Mouse (Mus musculus): ENCODE data around the gene Aspg. TPM values are rescaled to one million over a fixed set of nuclear protein-coding genes. Genes with fewer than 3 reads are reported as not detected.

Aspg gene
- total RNA-seq, 2 experiments from 2014 or later, result not detected

GRCm38 (mm10) chr12:112112235-112112634 is 5.8 kb downstream of the Aspg start:
- no peak for ATAC-seq (replicated peaks; ENCODE audit: low FRiP score, low TSS enrichment, poor library complexity, severe bottlenecking)

- no peak for ATAC-seq (replicated peaks; ENCODE audit: low FRiP score, low TSS enrichment, poor library complexity, severe bottlenecking)
Observed at GRCm38 (mm10) chr12:112112686-112113396, 6.4 kb downstream of the Aspg start.

- ATAC-seq (replicated peaks; ENCODE audit: low FRiP score, low TSS enrichment, poor library complexity, severe bottlenecking), result peak; percentile 65
Observed at GRCm38 (mm10) chr12:112113710-112114109, 7.2 kb downstream of the Aspg start.

- no peak for ATAC-seq (replicated peaks; ENCODE audit: low FRiP score, low TSS enrichment, poor library complexity, severe bottlenecking)
Observed at GRCm38 (mm10) chr12:112117006-112117405, 10.5 kb downstream of the Aspg start.

- ATAC-seq (replicated peaks; ENCODE audit: low FRiP score, low TSS enrichment, poor library complexity, severe bottlenecking), result no peak
Observed at GRCm38 (mm10) chr12:112117649-112118048, 11.2 kb downstream of the Aspg start.

- ATAC-seq (replicated peaks; ENCODE audit: low FRiP score, low TSS enrichment, poor library complexity, severe bottlenecking), result no peak
Observed at GRCm38 (mm10) chr12:112121188-112121587, 14.7 kb downstream of the Aspg start.

- no peak for ATAC-seq (replicated peaks; ENCODE audit: low FRiP score, low TSS enrichment, poor library complexity, severe bottlenecking)
Observed at GRCm38 (mm10) chr12:112125903-112126302, 19.4 kb downstream of the Aspg start.

GRCm38 (mm10) chr12:112126931-112127635 is 20.6 kb downstream of the Aspg start:
- ATAC-seq (replicated peaks; ENCODE audit: low FRiP score, low TSS enrichment, poor library complexity, severe bottlenecking), result no peak

- no peak for ATAC-seq (replicated peaks; ENCODE audit: low FRiP score, low TSS enrichment, poor library complexity, severe bottlenecking)
Observed at GRCm38 (mm10) chr12:112128526-112128925, 22.0 kb downstream of the Aspg start.

- ATAC-seq (replicated peaks; ENCODE audit: low FRiP score, low TSS enrichment, poor library complexity, severe bottlenecking), result no peak
Observed at GRCm38 (mm10) chr12:112129300-112129856, 22.9 kb downstream of the Aspg start.

- no peak for ATAC-seq (replicated peaks; ENCODE audit: low FRiP score, low TSS enrichment, poor library complexity, severe bottlenecking)
Observed at GRCm38 (mm10) chr12:112130161-112130860, 23.8 kb downstream of the Aspg start.

- ATAC-seq (replicated peaks; ENCODE audit: low FRiP score, low TSS enrichment, poor library complexity, severe bottlenecking), result no peak
Observed at GRCm38 (mm10) chr12:112130957-112131356, 24.5 kb downstream of the Aspg start.

- ATAC-seq (replicated peaks; ENCODE audit: low FRiP score, low TSS enrichment, poor library complexity, severe bottlenecking), result peak; percentile 66
Observed at GRCm38 (mm10) chr12:112140231-112140630, 33.8 kb downstream of the Aspg start.

- ATAC-seq (replicated peaks; ENCODE audit: low FRiP score, low TSS enrichment, poor library complexity, severe bottlenecking), result no peak
Observed at GRCm38 (mm10) chr12:112140745-112141144, 34.3 kb downstream of the Aspg start.

GRCm38 (mm10) chr12:112141300-112141699 is 34.8 kb downstream of the Aspg start:
- ATAC-seq (replicated peaks; ENCODE audit: low FRiP score, low TSS enrichment, poor library complexity, severe bottlenecking), result peak; percentile 37; the same call in 1 of the 2 replicates

GRCm38 (mm10) chr12:112143116-112143832 is 36.8 kb downstream of the Aspg start:
- ATAC-seq (replicated peaks; ENCODE audit: low FRiP score, low TSS enrichment, poor library complexity, severe bottlenecking), result no peak

GRCm38 (mm10) chr12:112143833-112144201 is 37.3 kb downstream of the Aspg start:
- no peak for ATAC-seq (replicated peaks; ENCODE audit: low FRiP score, low TSS enrichment, poor library complexity, severe bottlenecking)

GRCm38 (mm10) chr12:112144377-112145115 is 38.1 kb downstream of the Aspg start:
- ATAC-seq (replicated peaks; ENCODE audit: low FRiP score, low TSS enrichment, poor library complexity, severe bottlenecking), result no peak

All from megakaryocyte-erythroid progenitor cell, adult 5-6 weeks (primary cell).